Mouse (Mus musculus): ENCODE data around the gene Mchr1.

GRCm38 (mm10) chr15:81272305-81273053, 37.2 kb downstream of the Mchr1 start:
- TF ChIP-seq CTCF (IDR thresholded peaks at IDR 0.05; ENCODE audit: control insufficient read depth, insufficient read depth, insufficient read length): no peak
- TF ChIP-seq FOSL1 (IDR thresholded peaks at IDR 0.05; ENCODE audit: insufficient read depth, low read length, poor library complexity, severe bottlenecking): no peak
